Mouse (Mus musculus) kidney, embryonic 14.5 days (tissue): Measurements from ENCODE around the gene Ppa2. TPM values are rescaled to one million over a fixed set of nuclear protein-coding genes. Genes with fewer than 3 reads are reported as not detected.
A peak's percentile ranks its signal among the peaks of the same experiment; 100 is the strongest.

Experiments
- ATAC-seq: fragments of 200-750 bp; cut with Nextera tagmentation; 2 replicates; pipeline ENCODE4 v1.8.0; 2017; ENCODE audit warnings: moderate number of reproducible peaks, mild to moderate bottlenecking, moderate TSS enrichment, moderate library complexity; ENCODE audit not compliant: low FRiP score, low TSS enrichment
- H3K27ac ChIP-seq: fragments of 300-500 bp; sonication (generic); 2 replicates; pipeline ENCODE4 v1.5.1; 2014; ENCODE audit warnings: low read depth, mild to moderate bottlenecking, low read length, moderate library complexity, mixed read lengths
- H3K27me3 ChIP-seq: fragments of 300-500 bp; sonication (generic); 2 replicates; pipeline ENCODE4 v1.6.1; 2014; ENCODE audit warnings: mild to moderate bottlenecking, low read length; ENCODE audit not compliant: control insufficient read depth, insufficient read depth
- H3K36me3 ChIP-seq: fragments of 300-500 bp; sonication (generic); 2 replicates; pipeline ENCODE4 v1.6.1; 2014; ENCODE audit warnings: low read length, mixed read lengths; ENCODE audit not compliant: control insufficient read depth, insufficient read depth
- H3K4me1 ChIP-seq: fragments of 300-500 bp; sonication (generic); 2 replicates; pipeline ENCODE4 v1.6.1; 2014; ENCODE audit warnings: low read length, mixed read lengths; ENCODE audit not compliant: control insufficient read depth, insufficient read depth
- H3K4me2 ChIP-seq: fragments of 300-500 bp; sonication (generic); replicated peaks from 2 replicates; pipeline ENCODE4 v1.6.1; 2014; ENCODE audit warnings: low read depth, mild to moderate bottlenecking, low read length
- H3K4me3 ChIP-seq: fragments of 300-500 bp; sonication (generic); 2 replicates; pipeline ENCODE4 v1.5.1; 2014; ENCODE audit warnings: mild to moderate bottlenecking, low read length
- H3K9ac ChIP-seq: fragments of 300-500 bp; sonication (generic); 2 replicates; pipeline ENCODE4 v1.6.1; 2014; ENCODE audit warnings: low read depth, mild to moderate bottlenecking, low read length, moderate library complexity
- H3K9me3 ChIP-seq: fragments of 300-500 bp; sonication (generic); 2 replicates; pipeline ENCODE4 v1.6.1; 2016; ENCODE audit warnings: low read length; ENCODE audit not compliant: control insufficient read depth
- WGBS: fragments of 180-500 bp; shearing (Covaris S2); extraction: QIAGEN DNeasy Blood & Tissue Kit; methylation state at CpG from one replicate; pipeline ENCODE4 v1.1.7; 2014; 5-methylcytosine and 5-hydroxymethylcytosine counted together
- polyA plus RNA-seq: library from polyadenylated mRNA; unstranded; fragments of >200 nt; fragmentation: Nextera tagmentation; extraction: Ambion mirVana; gene quantifications from 2 replicates; pipeline ENCODE4 v1.2.1, GENCODE M21; 2014

The Ppa2 gene
- 96.9 and 101 TPM in 2 replicates for polyA plus RNA-seq

- Histone ChIP-seq H3K9me3 (peaks cover 8% of the 10 kb centered on the region), H3K27me3 (no peaks in the 10 kb centered on the region), H3K4me3 (peak within 1 kb of the TSS; percentile 79), H3K9ac (peak within 1 kb of the TSS; percentile 94), H3K27ac (peak within 1 kb of the TSS; percentile 97), H3K36me3 (no peaks in the 10 kb centered on the region), H3K4me1 (no peaks in the 10 kb centered on the region), H3K4me2 (peak within 1 kb of the TSS; percentile 54)
- peak; percentile 95 for ATAC-seq
- WGBS = under 1% methylated on average over 65 of the region's 95 CpGs
These were observed at the start of gene Ppa2 for GRCm38 (mm10) chr3:133309954-133310808. TSS of gene Ppa2 (plus strand) at chr3:133310110.

- Histone ChIP-seq H3K36me3 (no peaks in the 10 kb centered on the region), H3K27me3 (no peaks in the 10 kb centered on the region), H3K4me1 (no peaks in the 10 kb centered on the region), H3K4me3 (no peak overlapping the region), H3K27ac (no peak overlapping the region), H3K9ac (no peak overlapping the region), H3K4me2 (no peak overlapping the region), H3K9me3 (no peaks in the 10 kb centered on the region)
- WGBS = 21% methylated on average over 3 of the region's 3 CpGs
- no peak for ATAC-seq
These were observed 38.0 kb upstream of the Ppa2 start for GRCm38 (mm10) chr3:133271887-133272286.

- Histone ChIP-seq H3K9me3 (no peaks in the 10 kb centered on the region), H3K4me2 (no peak overlapping the region), H3K27ac (no peak overlapping the region), H3K4me3 (no peak overlapping the region), H3K27me3 (no peaks in the 10 kb centered on the region), H3K9ac (no peak overlapping the region), H3K36me3 (no peaks in the 10 kb centered on the region), H3K4me1 (no peaks in the 10 kb centered on the region)
- WGBS = 47% methylated on average over 5 of the region's 5 CpGs
- ATAC-seq = no peak
These were observed 25.3 kb upstream of the Ppa2 start for GRCm38 (mm10) chr3:133284587-133284986.

- H3K9me3 ChIP-seq = 0 out of 2 replicates have a peak, but pooled peaks cover 3% of the 10 kb centered on the region
- no peaks in the 10 kb centered on the region for H3K36me3 ChIP-seq
- no peaks in the 10 kb centered on the region for H3K27me3 ChIP-seq
- no peak for ATAC-seq
- no peak overlapping the region for H3K4me2 ChIP-seq
- H3K4me3 ChIP-seq = no peak overlapping the region
- H3K27ac ChIP-seq = no peak overlapping the region
- WGBS = 89% methylated on average over 2 of the region's 2 CpGs
- H3K4me1 ChIP-seq = no peaks in the 10 kb centered on the region
- no peak overlapping the region for H3K9ac ChIP-seq
These were observed 21.1 kb upstream of the Ppa2 start for GRCm38 (mm10) chr3:133288795-133289194.

- no peak for ATAC-seq
- Histone ChIP-seq H3K36me3 (no peaks in the 10 kb centered on the region), H3K9me3 (peaks cover 6% of the 10 kb centered on the region; the same call in 1 of the 2 replicates), H3K27me3 (no peaks in the 10 kb centered on the region), H3K4me2 (no peak overlapping the region), H3K4me1 (no peaks in the 10 kb centered on the region), H3K4me3 (no peak overlapping the region), H3K27ac (no peak overlapping the region), H3K9ac (no peak overlapping the region)
- 92% methylated on average over 3 of the region's 3 CpGs for WGBS
These were observed 5.6 kb upstream of the Ppa2 start for GRCm38 (mm10) chr3:133304328-133304727.

GRCm38 (mm10) chr3:133308361-133308760 lies 1.5 kb upstream of the Ppa2 start:
- H3K9me3 ChIP-seq = peaks cover 8% of the 10 kb centered on the region
- no peaks in the 10 kb centered on the region for H3K27me3 ChIP-seq
- ATAC-seq = no peak
- H3K4me3 ChIP-seq = no peak overlapping the region
- no peak overlapping the region for H3K4me2 ChIP-seq
- H3K27ac ChIP-seq = no peak overlapping the region
- H3K4me1 ChIP-seq = no peaks in the 10 kb centered on the region
- no peak overlapping the region for H3K9ac ChIP-seq
- no peaks in the 10 kb centered on the region for H3K36me3 ChIP-seq
- WGBS = 95% methylated on average over 3 of the region's 3 CpGs

GRCm38 (mm10) chr3:133309359-133309758 lies 551 bp upstream of the Ppa2 start:
- WGBS = 85% methylated on average over 7 of the region's 7 CpGs
- peaks cover 8% of the 10 kb centered on the region for H3K9me3 ChIP-seq
- no peaks in the 10 kb centered on the region for H3K4me1 ChIP-seq
- H3K27me3 ChIP-seq = no peaks in the 10 kb centered on the region
- no peak for ATAC-seq
- H3K9ac ChIP-seq = no peak overlapping the region
- no peak overlapping the region for H3K4me2 ChIP-seq
- no peaks in the 10 kb centered on the region for H3K36me3 ChIP-seq
- H3K27ac ChIP-seq = no peak overlapping the region
- no peak overlapping the region for H3K4me3 ChIP-seq

GRCm38 (mm10) chr3:133310809-133311179 lies 884 bp downstream of the Ppa2 start:
- no peaks in the 10 kb centered on the region for H3K4me1 ChIP-seq
- H3K9ac ChIP-seq = peak overlapping the region; percentile 94
- H3K4me3 ChIP-seq = peak overlapping the region; percentile 79
- H3K9me3 ChIP-seq = peaks cover 8% of the 10 kb centered on the region
- peak overlapping the region; percentile 97 for H3K27ac ChIP-seq
- no peaks in the 10 kb centered on the region for H3K27me3 ChIP-seq
- ATAC-seq = peak; percentile 20; the same call in 1 of the 2 replicates
- H3K36me3 ChIP-seq = no peaks in the 10 kb centered on the region
- WGBS = 22% methylated on average over 14 of the region's 14 CpGs
- H3K4me2 ChIP-seq = peak overlapping the region; percentile 54

GRCm38 (mm10) chr3:133312331-133312730 lies 2.4 kb downstream of the Ppa2 start:
- ATAC-seq = no peak
- Histone ChIP-seq H3K4me2 (no peak overlapping the region), H3K4me1 (no peaks in the 10 kb centered on the region), H3K9ac (no peak overlapping the region), H3K9me3 (peaks cover 8% of the 10 kb centered on the region), H3K36me3 (no peaks in the 10 kb centered on the region), H3K27ac (no peak overlapping the region), H3K27me3 (no peaks in the 10 kb centered on the region), H3K4me3 (no peak overlapping the region)
- WGBS = 89% methylated on average over 3 of the region's 3 CpGs
